24 mouse cellular contexts compared by ENCODE assay signal in genomic region chr6:22448906-22449305, GRCm38 (mm10).
"Had no signal": no experiment of that assay in that cellular context is flagged by ENCODE, and none has a peak within 500 bp of the region (broad histone marks: within the 10 kb centered on the region; RNA-seq: fewer than 3 reads in every experiment).

No protein-coding gene starts in this region.

- H3K9me3 ChIP-seq: heart, embryonic 13.5 days; heart, embryonic 15.5 days; hindbrain, embryonic 13.5 days; hindbrain, embryonic 15.5 days; limb, embryonic 13.5 days; limb, embryonic 15.5 days; liver, embryonic 13.5 days; liver, embryonic 15.5 days had no signal

- H3K4me2 ChIP-seq: heart, embryonic 11.5 days; heart, embryonic 13.5 days; heart, embryonic 15.5 days; hindbrain, embryonic 13.5 days; hindbrain, embryonic 15.5 days; limb, embryonic 13.5 days; limb, embryonic 15.5 days; liver, embryonic 11.5 days; liver, embryonic 13.5 days; liver, embryonic 15.5 days had no signal

- H3K4me1 ChIP-seq: heart, embryonic 15.5 days; hindbrain, embryonic 13.5 days; hindbrain, embryonic 15.5 days; limb, embryonic 13.5 days; limb, embryonic 15.5 days; liver, embryonic 15.5 days had no signal

- H3K9ac ChIP-seq: heart, embryonic 13.5 days; heart, embryonic 15.5 days; hindbrain, embryonic 13.5 days; hindbrain, embryonic 15.5 days; limb, embryonic 13.5 days; limb, embryonic 15.5 days; liver, embryonic 13.5 days; liver, embryonic 15.5 days had no signal

- DNase-seq: gastrocnemius, postnatal 14 days; gastrocnemius, postnatal 36 days; heart, adult 11 months; heart, adult 2 months; heart, postnatal 14 days; heart, postnatal 36 days; kidney, adult 18-20 months; kidney, adult 8-10 months; kidney, postnatal 10 days; kidney, postnatal 25 days; kidney, postnatal 4 days; left cerebral cortex, postnatal 4 days; liver, embryonic 13.5 days had no signal

- H3K27ac ChIP-seq: heart, adult 2 months; heart, embryonic 13.5 days; heart, embryonic 15.5 days; hindbrain, embryonic 13.5 days; hindbrain, embryonic 15.5 days; hindbrain, postnatal 0 days; layer of hippocampus, adult 2 months; limb, embryonic 13.5 days; limb, embryonic 15.5 days; liver, embryonic 13.5 days; liver, embryonic 15.5 days had no signal

- H3K36me3 ChIP-seq: heart, embryonic 13.5 days; heart, embryonic 15.5 days; hindbrain, embryonic 13.5 days; hindbrain, embryonic 15.5 days; limb, embryonic 13.5 days; limb, embryonic 15.5 days; liver, embryonic 13.5 days; liver, embryonic 15.5 days had no signal

- H3K4me3 ChIP-seq: heart, adult 2 months; heart, embryonic 13.5 days; heart, embryonic 15.5 days; hindbrain, embryonic 13.5 days; hindbrain, embryonic 15.5 days; layer of hippocampus, adult 2 months; limb, embryonic 13.5 days; limb, embryonic 15.5 days; liver, embryonic 13.5 days; liver, embryonic 15.5 days had no signal

- H3K27me3 ChIP-seq: heart, embryonic 13.5 days; heart, embryonic 15.5 days; hindbrain, embryonic 13.5 days; hindbrain, embryonic 15.5 days; limb, embryonic 13.5 days; limb, embryonic 15.5 days; liver, embryonic 13.5 days; liver, embryonic 15.5 days had no signal
